Mouse (Mus musculus) forebrain, embryonic 13.5 days (tissue): ENCODE results near the gene Vmn2r13. TPM values are rescaled to one million over a fixed set of nuclear protein-coding genes. Genes with fewer than 3 reads are reported as not detected.
"Not testable (repeated sequence)": the region's sequence is repeated elsewhere in the genome, so short reads cannot be mapped to it uniquely, and the experiment has no call there.

Source experiments
- ATAC-seq: fragments of 200-750 bp; cut with Nextera tagmentation; 2 replicates; pipeline ENCODE4 v1.8.0; 2017
- H3K27ac ChIP-seq: fragments of 300-500 bp; sonication (generic); 2 replicates; pipeline ENCODE4 v1.5.1; 2015; ENCODE audit warnings: inconsistent platforms, mild to moderate bottlenecking, moderate library complexity
- H3K27me3 ChIP-seq: fragments of 300-500 bp; sonication (generic); 2 replicates; pipeline ENCODE4 v1.6.1; 2015; ENCODE audit warnings: mild to moderate bottlenecking, inconsistent platforms
- H3K36me3 ChIP-seq: fragments of 300-500 bp; sonication (generic); 2 replicates; pipeline ENCODE4 v1.6.1; 2015; ENCODE audit warnings: mild to moderate bottlenecking, inconsistent platforms; ENCODE audit not compliant: poor library complexity, severe bottlenecking
- H3K4me1 ChIP-seq: fragments of 300-500 bp; sonication (generic); 2 replicates; pipeline ENCODE4 v1.6.1; 2015; ENCODE audit warnings: inconsistent platforms
- H3K4me2 ChIP-seq: fragments of 300-500 bp; sonication (generic); 2 replicates; pipeline ENCODE4 v1.6.1; 2015; ENCODE audit warnings: inconsistent platforms, mild to moderate bottlenecking, moderate library complexity
- H3K4me3 ChIP-seq: fragments of 300-500 bp; sonication (generic); 2 replicates; pipeline ENCODE4 v1.5.1; 2015; ENCODE audit warnings: mild to moderate bottlenecking, inconsistent platforms
- H3K9ac ChIP-seq: fragments of 300-500 bp; sonication (generic); 2 replicates; pipeline ENCODE4 v1.6.1; 2015; ENCODE audit warnings: mild to moderate bottlenecking, inconsistent platforms
- H3K9me3 ChIP-seq: fragments of 300-500 bp; sonication (generic); replicated peaks from 2 replicates; pipeline ENCODE4 v1.6.1; 2016; ENCODE audit warnings: inconsistent platforms
- WGBS: fragments of 180-500 bp; shearing (Covaris S2); methylation state at CpG from one replicate; pipeline ENCODE4 v1.1.7; 2015; 5-methylcytosine and 5-hydroxymethylcytosine counted together
- polyA plus RNA-seq: library from polyadenylated mRNA; unstranded; fragments of >200 nt; fragmentation: Nextera tagmentation; extraction: Ambion mirVana; gene quantifications from 2 replicates; pipeline ENCODE4 v1.2.1, GENCODE M21; 2015

Gene Vmn2r13
- polyA plus RNA-seq = not detected in 2 replicates

DNA sequence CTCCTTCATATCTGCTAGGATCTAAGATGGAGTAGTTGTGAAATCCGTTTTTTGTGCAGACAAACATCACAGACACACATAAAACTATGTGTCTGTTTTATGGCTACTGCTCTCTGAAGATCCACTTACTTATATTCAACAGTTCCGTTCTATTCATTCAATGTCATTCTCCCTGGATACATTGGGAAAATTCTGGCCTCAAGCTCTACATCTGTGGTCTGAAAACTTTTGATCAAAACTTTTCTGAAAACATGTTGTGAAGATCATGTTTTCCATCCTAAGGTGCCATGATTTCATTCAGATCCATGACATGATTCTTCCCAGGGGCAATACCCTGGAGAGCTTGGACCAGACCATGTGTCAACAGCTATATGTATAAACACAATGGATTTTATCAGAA lies at the start of gene Vmn2r13:
Gene Vmn2r13 (minus strand): TSS at position 101 of the 400 bp plus-strand sequence.
- not testable (repeated sequence) for ATAC-seq, H3K4me1 ChIP-seq, H3K36me3 ChIP-seq, H3K27ac ChIP-seq, H3K4me3 ChIP-seq, H3K27me3 ChIP-seq, H3K4me2 ChIP-seq, H3K9ac ChIP-seq
- WGBS = 63% methylated on average over 2 of the region's 2 CpGs
- peaks cover 12% of the 10 kb centered on the region for H3K9me3 ChIP-seq

DNA sequence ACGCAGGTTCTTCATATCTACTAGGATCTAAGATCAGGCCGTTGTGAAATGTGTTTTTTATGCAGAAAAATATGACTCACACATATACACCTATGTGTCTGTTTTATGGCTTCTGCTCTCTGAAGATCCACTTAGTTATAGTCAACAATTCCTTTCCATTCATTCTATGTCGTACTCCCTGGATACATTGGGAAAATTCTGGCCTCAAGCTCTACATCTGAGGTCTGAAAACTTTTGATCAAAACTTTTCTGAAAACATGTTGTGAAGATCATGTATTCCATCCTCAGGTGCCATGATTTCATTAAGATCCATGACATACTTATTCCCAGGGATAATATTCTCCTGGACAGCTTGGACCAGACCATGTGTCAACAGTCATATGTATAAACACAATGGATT lies 32.6 kb upstream of the Vmn2r13 start, which contains the start of gene Vmn2r14:
Gene Vmn2r14 (minus strand): TSS at position 101 of the 400 bp plus-strand sequence.
- Histone ChIP-seq H3K4me3 (no peak within 1 kb of the TSS), H3K9me3 (peaks cover 13% of the 10 kb centered on the region), H3K4me1 (no peaks in the 10 kb centered on the region), H3K9ac (no peak within 1 kb of the TSS), H3K4me2 (no peak within 1 kb of the TSS), H3K36me3 (no peaks in the 10 kb centered on the region), H3K27ac (no peak within 1 kb of the TSS), H3K27me3 (no peaks in the 10 kb centered on the region)
- WGBS = 76% methylated on average over 3 of the region's 3 CpGs
- no peak for ATAC-seq

DNA sequence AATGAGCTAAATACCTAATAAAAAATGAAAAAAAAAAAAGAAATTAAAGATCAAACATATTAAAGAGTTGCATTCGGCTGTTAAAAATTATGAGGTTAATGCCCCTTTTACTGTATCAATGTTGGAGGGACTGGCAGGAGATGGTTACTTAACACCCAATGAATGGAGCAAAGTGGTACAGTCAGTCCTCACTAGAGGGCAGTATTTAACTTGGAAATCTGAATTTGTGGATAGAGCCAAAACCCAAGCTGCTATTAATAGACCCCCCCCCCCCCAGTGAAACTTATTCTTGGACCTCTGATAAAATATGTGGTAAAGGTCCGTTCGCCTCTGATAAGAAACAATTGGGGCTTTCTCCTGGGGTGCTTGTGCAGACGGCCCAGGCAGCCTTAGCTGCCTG lies 25.1 kb downstream of the Vmn2r13 start:
- not testable (repeated sequence) for H3K4me1 ChIP-seq, H3K4me3 ChIP-seq, H3K27me3 ChIP-seq, ATAC-seq, H3K27ac ChIP-seq, H3K4me2 ChIP-seq, H3K36me3 ChIP-seq, H3K9ac ChIP-seq
- H3K9me3 ChIP-seq = peaks cover 14% of the 10 kb centered on the region
- WGBS = 84% methylated on average over 4 of the region's 4 CpGs

DNA sequence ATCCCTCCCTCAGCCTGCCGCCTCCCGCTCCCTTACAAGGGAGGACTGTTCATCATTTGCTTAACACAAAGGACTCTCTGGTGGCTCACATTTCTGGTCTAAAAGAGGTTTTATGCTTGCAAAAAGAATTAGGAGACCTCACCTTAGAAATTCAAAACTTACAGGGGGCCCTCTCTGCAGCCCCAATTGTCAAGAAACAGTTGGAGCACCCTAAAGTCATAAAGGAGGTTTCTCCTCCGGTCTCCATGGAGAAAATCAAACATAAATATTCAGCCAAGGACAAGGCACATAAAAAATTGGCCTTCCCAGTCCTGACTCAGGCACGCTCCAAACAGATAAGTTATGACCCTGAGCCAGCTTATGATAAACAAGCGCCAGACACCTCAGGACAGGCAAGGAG lies 31.9 kb downstream of the Vmn2r13 start:
- Histone ChIP-seq H3K9ac (no peak overlapping the region), H3K27me3 (no peaks in the 10 kb centered on the region), H3K9me3 (peaks cover 11% of the 10 kb centered on the region), H3K36me3 (no peaks in the 10 kb centered on the region), H3K4me3 (no peak overlapping the region), H3K27ac (no peak overlapping the region), H3K4me1 (no peaks in the 10 kb centered on the region), H3K4me2 (no peak overlapping the region)
- 81% methylated on average over 5 of the region's 5 CpGs for WGBS
- no peak for ATAC-seq

DNA sequence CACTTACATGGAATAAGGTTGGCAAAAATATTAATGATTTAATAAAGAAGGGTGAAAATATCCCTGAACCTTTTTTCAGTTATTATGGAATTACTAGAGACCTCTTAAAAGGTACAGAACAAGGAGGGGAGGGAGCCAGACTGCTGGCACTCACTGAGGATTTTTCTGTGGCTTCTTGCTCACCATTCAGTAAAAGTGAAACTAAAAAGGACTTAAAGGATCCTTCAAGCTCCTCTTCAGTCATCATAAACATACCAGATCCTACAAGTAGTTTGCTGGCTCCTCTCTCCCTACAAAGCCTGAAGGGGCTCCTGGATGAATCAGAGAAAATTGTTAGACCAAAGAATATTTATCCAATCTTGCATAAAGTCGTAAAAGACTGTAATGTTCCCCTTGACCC lies 32.4 kb downstream of the Vmn2r13 start:
- WGBS = 61% methylated on average over 1 of the region's 1 CpGs
- H3K4me2 ChIP-seq, H3K27ac ChIP-seq, H3K4me1 ChIP-seq, ATAC-seq, H3K9ac ChIP-seq, H3K36me3 ChIP-seq, H3K27me3 ChIP-seq, H3K4me3 ChIP-seq: not testable (repeated sequence)
- peaks cover 11% of the 10 kb centered on the region for H3K9me3 ChIP-seq

DNA sequence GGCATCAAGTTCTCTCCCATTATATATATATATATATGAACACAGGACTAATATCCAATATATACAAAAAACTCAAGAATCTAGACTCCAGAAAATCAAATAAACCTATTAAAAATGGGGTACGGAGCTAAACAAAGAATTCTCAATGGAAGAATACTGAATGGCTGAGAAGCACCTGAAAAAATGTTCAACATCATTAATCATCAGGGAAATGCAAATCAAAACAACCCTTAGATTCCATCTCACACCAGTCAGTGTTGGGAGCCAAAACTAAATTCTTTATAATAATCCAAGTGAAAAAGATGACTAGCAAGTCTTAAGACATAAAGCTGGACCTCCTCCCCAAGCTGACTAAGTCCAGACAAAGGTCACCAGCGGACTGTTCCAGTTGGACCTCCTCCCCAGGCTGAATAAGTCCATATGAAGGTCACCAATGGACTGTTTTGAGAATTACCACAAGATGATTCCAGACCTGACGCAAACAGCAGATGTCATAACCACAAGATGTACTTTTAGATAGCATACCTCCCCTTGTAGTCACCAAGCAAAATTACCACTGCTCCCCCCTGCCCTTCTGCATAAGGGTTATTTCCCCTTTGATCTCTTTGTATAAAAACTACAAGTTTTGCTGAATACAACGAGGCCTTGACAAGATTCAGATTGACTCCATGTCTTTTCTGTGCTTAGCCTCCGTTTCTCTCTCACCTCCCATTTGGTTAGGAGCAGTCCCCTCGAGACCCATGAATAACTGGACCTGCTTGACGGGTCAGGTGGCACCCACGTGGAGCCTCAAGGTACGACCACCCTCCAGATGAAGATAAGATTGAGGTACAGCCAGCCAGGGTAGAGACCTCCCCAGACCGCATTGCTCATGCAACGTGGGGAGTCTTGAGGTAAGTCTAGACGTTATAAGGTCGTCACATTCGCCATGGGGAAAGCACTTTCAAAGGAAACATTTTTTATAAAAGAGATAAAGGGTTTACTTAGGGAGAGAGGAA lies 33.2 kb downstream of the Vmn2r13 start:
- not testable (repeated sequence) for ATAC-seq, H3K36me3 ChIP-seq, H3K4me3 ChIP-seq, H3K9ac ChIP-seq, H3K27me3 ChIP-seq, H3K4me2 ChIP-seq, H3K4me1 ChIP-seq, H3K27ac ChIP-seq
- peaks cover 13% of the 10 kb centered on the region for H3K9me3 ChIP-seq
- WGBS = 76% methylated on average over 14 of the region's 14 CpGs

DNA sequence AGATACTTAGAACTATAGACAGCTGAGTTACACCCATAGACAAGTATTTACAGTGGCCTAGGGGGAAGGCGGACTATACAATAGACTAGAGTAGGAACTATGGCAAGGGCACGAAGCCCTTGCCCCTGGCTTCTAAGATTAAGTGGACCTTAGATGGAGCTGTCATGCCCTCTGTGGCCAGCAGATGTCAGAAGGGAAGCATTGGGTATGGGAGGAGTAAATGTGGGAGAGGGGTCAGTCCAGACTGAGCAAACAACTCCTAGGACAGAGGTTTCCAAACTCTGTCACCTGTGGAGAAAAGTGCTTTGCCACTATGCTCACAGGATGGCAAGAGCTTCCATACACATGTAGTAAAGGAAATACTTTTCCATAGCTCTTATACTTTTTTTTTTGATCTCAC lies 52.5 kb downstream of the Vmn2r13 start:
- Histone ChIP-seq H3K27me3 (no peaks in the 10 kb centered on the region), H3K4me3 (no peak overlapping the region), H3K27ac (no peak overlapping the region), H3K9me3 (peaks cover 23% of the 10 kb centered on the region), H3K36me3 (no peaks in the 10 kb centered on the region), H3K4me2 (no peak overlapping the region), H3K4me1 (no peaks in the 10 kb centered on the region), H3K9ac (no peak overlapping the region)
- no peak for ATAC-seq
- WGBS = 79% methylated on average over 2 of the region's 2 CpGs

DNA sequence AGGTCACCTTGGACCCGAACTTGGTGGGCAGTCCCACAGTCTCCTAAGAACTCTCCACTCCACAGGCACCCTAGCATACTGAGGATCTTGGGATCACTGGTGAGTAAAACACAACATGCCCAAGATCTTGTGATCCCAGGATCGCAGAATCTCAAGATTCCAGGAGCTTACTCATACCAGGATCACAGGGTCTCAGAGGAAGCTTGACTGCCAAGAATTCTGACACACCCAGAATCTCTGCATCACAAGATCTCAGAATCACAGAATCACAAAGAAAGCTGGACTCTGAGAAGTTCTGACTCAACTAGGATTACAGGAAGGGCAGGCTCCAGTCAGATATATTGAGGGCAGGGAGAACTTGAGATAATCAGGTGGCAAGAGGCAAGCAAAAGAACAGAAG lies 55.3 kb downstream of the Vmn2r13 start:
- H3K4me3 ChIP-seq = no peak overlapping the region

More for the DNA sequence above, 55.3 kb downstream of the Vmn2r13 start:
- Histone ChIP-seq H3K9ac (no peak overlapping the region), H3K4me2 (no peak overlapping the region), H3K27me3 (no peaks in the 10 kb centered on the region), H3K4me1 (no peaks in the 10 kb centered on the region), H3K9me3 (peaks cover 29% of the 10 kb centered on the region), H3K27ac (no peak overlapping the region), H3K36me3 (no peaks in the 10 kb centered on the region)
- ATAC-seq = no peak
- WGBS = 85% methylated on average over 2 of the region's 2 CpGs

Other genes starting within 250 kb of the Vmn2r13 start
- not detected in 2 replicates for gene Vmn2r10, start 185.7 kb downstream of the Vmn2r13 start, polyA plus RNA-seq
- not detected in 2 replicates for gene Vmn2r11, start 132.6 kb downstream of the Vmn2r13 start, polyA plus RNA-seq
- not detected in 2 replicates for gene Vmn2r12, start 94.2 kb downstream of the Vmn2r13 start, polyA plus RNA-seq
- not detected in 2 replicates for gene Vmn2r14, start 32.5 kb upstream of the Vmn2r13 start, polyA plus RNA-seq
- gene Vmn2r15, start 105.4 kb upstream of the Vmn2r13 start, polyA plus RNA-seq = not detected in 2 replicates
- not detected in 2 replicates for gene Vmn2r16, start 138.0 kb upstream of the Vmn2r13 start, polyA plus RNA-seq
- not detected in 2 replicates for gene Vmn2r17, start 227.5 kb upstream of the Vmn2r13 start, polyA plus RNA-seq